Mouse (Mus musculus) MEL (cell line): ENCODE measurements at regions not wholly inside any gene's neighbourhood (a gene's known extent, or its start where the extent isn't known, plus 50 kb on each side); places are given as distances from the start of the nearest gene placed in this dataset.

Source experiments
- CTCF ChIP-seq, 3 experiments: IDR thresholded peaks in 2 of 3; conservative IDR thresholded peaks in 1 of 3; 2 replicates each; pipeline ENCODE4 v1.5.1; 2011 to 2012; ENCODE audit warnings: low read length in 3 of 3, low read depth in 2 of 3, mild to moderate bottlenecking in 2 of 3, improper control_type of control experiment in 1 of 3, inconsistent platforms in 1 of 3, mixed read lengths in 1 of 3, moderate library complexity in 1 of 3; ENCODE audit not compliant: control insufficient read depth in 1 of 3, insufficient read depth in 1 of 3, poor library complexity in 1 of 3, severe bottlenecking in 1 of 3
- ELF1 ChIP-seq: IDR thresholded peaks from 2 replicates; pipeline ENCODE4 v1.6.1; 2014; ENCODE audit warnings: low read depth, mild to moderate bottlenecking, inconsistent platforms, low read length, improper control_type of control experiment, moderate library complexity
- EP300 ChIP-seq, 2 experiments: IDR thresholded peaks; 2 replicates each; pipeline ENCODE4 v1.6.1; 2011; ENCODE audit warnings: improper control_type of control experiment in 2 of 2, low read length in 2 of 2, low read depth in 1 of 2, mild to moderate bottlenecking in 1 of 2
- GATA1 ChIP-seq: IDR thresholded peaks from 2 replicates; pipeline ENCODE4 v1.6.1; 2011; ENCODE audit warnings: low read depth, low read length, improper control_type of control experiment
- HCFC1 ChIP-seq: IDR thresholded peaks from 2 replicates; pipeline ENCODE4 v1.6.1; 2012; ENCODE audit warnings: low read depth, mild to moderate bottlenecking, inconsistent platforms, low read length, improper control_type of control experiment, moderate library complexity
- MAX ChIP-seq: IDR thresholded peaks from 2 replicates; pipeline ENCODE4 v1.6.1; 2011; ENCODE audit warnings: low read length, improper control_type of control experiment
- POLR2A ChIP-seq, 2 experiments: IDR thresholded peaks; 2 replicates each; pipeline ENCODE4 v1.6.1; 2011 to 2012; ENCODE audit warnings: low read length in 2 of 2, mild to moderate bottlenecking in 2 of 2, control low read depth in 1 of 2, improper control_type of control experiment in 1 of 2, low read depth in 1 of 2, moderate library complexity in 1 of 2; ENCODE audit not compliant: control insufficient read depth in 1 of 2, insufficient read depth in 1 of 2, poor library complexity in 1 of 2
- POLR2AphosphoS2 ChIP-seq: IDR thresholded peaks from 2 replicates; pipeline ENCODE4 v1.6.1; 2011; ENCODE audit warnings: low read length, improper control_type of control experiment
- SIN3A ChIP-seq: IDR thresholded peaks from 2 replicates; pipeline ENCODE4 v1.6.1; 2012; ENCODE audit warnings: low read length, improper control_type of control experiment, inconsistent platforms
- TBP ChIP-seq: IDR thresholded peaks from 2 replicates; pipeline ENCODE4 v1.8.0; 2011; ENCODE audit warnings: low read depth, low read length, improper control_type of control experiment
- USF2 ChIP-seq, 2 experiments: IDR thresholded peaks; 2 replicates each; pipeline ENCODE4 v1.6.1; 2011 to 2012; ENCODE audit warnings: improper control_type of control experiment in 2 of 2, low read length in 2 of 2, borderline replicate concordance in 1 of 2, inconsistent platforms in 1 of 2, low read depth in 1 of 2, mild to moderate bottlenecking in 1 of 2; ENCODE audit not compliant: insufficient read depth in 1 of 2
- ZNF384 ChIP-seq: IDR thresholded peaks from 2 replicates; pipeline ENCODE4 v1.6.1; 2012; ENCODE audit warnings: low read depth, mild to moderate bottlenecking, inconsistent platforms, low read length, improper control_type of control experiment

- no peak for TF ChIP-seq ZNF384
- no peak for TF ChIP-seq USF2 (IDR thresholded peaks at IDR 0.05; ENCODE audit: borderline replicate concordance in 1 of 2, insufficient read depth in 1 of 2, low read depth in 1 of 2, low read length in 2 of 2)
- TF ChIP-seq EP300 (IDR thresholded peaks at IDR 0.05; ENCODE audit: low read depth in 1 of 2, low read length in 2 of 2), result no peak
- no peak for TF ChIP-seq POLR2A (IDR thresholded peaks at IDR 0.05; ENCODE audit: control insufficient read depth in 1 of 2, insufficient read depth in 1 of 2, low read depth in 1 of 2, low read length in 2 of 2, poor library complexity in 1 of 2)
- no peak for TF ChIP-seq CTCF (IDR thresholded peaks at IDR 0.05 in 2 of 3, conservative IDR thresholded peaks at IDR 0.05 in 1 of 3; ENCODE audit: control insufficient read depth in 1 of 3, insufficient read depth in 1 of 3, low read depth in 2 of 3, low read length in 3 of 3, poor library complexity in 1 of 3, severe bottlenecking in 1 of 3)
- TF ChIP-seq MAX, result no peak
- TF ChIP-seq HCFC1, result no peak
- TF ChIP-seq TBP, result no peak
- no peak for TF ChIP-seq GATA1
- no peak for TF ChIP-seq POLR2AphosphoS2
- no peak for TF ChIP-seq SIN3A
- TF ChIP-seq ELF1, result no peak
Observed at GRCm38 (mm10) chr16:92948494-92948893, 122.5 kb upstream of the Runx1 start.
